Mouse (Mus musculus) liver, embryonic 14.5 days (tissue): ENCODE measurements around the gene Popdc2. TPM values are rescaled to one million over a fixed set of nuclear protein-coding genes. Genes with fewer than 3 reads are reported as not detected.

Source experiments
- ATAC-seq: fragments of 200-750 bp; cut with Nextera tagmentation; 2 replicates; pipeline ENCODE4 v1.8.0; 2017; ENCODE audit warnings: moderate number of reproducible peaks, mild to moderate bottlenecking, moderate library complexity; ENCODE audit not compliant: insufficient read depth
- DNase-seq, 3 experiments: peaks; one replicate each; pipeline ENCODE4 v3.0.0-alpha.2; 2012 to 2013; ENCODE audit warnings: low read depth in 3 of 3, low spot score in 3 of 3
- H3K27ac ChIP-seq: fragments of 300-500 bp; sonication (generic); 2 replicates; pipeline ENCODE4 v1.5.1; 2014; ENCODE audit warnings: moderate library complexity, mild to moderate bottlenecking, control low read depth, inconsistent platforms
- H3K27me3 ChIP-seq: fragments of 300-500 bp; sonication (generic); 2 replicates; pipeline ENCODE4 v1.6.1; 2014; ENCODE audit warnings: mild to moderate bottlenecking, low read length, moderate library complexity; ENCODE audit not compliant: control insufficient read depth, insufficient read depth
- H3K36me3 ChIP-seq: fragments of 300-500 bp; sonication (generic); replicated peaks from 2 replicates; pipeline ENCODE4 v1.6.1; 2014; ENCODE audit warnings: low read depth; ENCODE audit not compliant: control insufficient read depth, insufficient read depth
- H3K4me1 ChIP-seq, 2 experiments: fragments of 200-500 bp in 1 of 2; fragments of 300-500 bp in 1 of 2; sonication (generic) in 1 of 2; replicated peaks; 2 replicates each; pipeline ENCODE4 v1.6.1; 2012 to 2014; ENCODE audit warnings: antibody characterized with exemption in 1 of 2, inconsistent platforms in 1 of 2, low read length in 1 of 2; ENCODE audit not compliant: control insufficient read depth in 2 of 2, insufficient read depth in 2 of 2
- H3K4me2 ChIP-seq: fragments of 300-500 bp; sonication (generic); 2 replicates; pipeline ENCODE4 v1.6.1; 2014; ENCODE audit warnings: low read depth, mild to moderate bottlenecking, control low read depth, moderate library complexity
- H3K4me3 ChIP-seq, 2 experiments: fragments of 200-500 bp in 1 of 2; fragments of 300-500 bp in 1 of 2; sonication (generic) in 1 of 2; 2 replicates each; pipeline ENCODE4 v1.5.1; 2012 to 2014; ENCODE audit warnings: low read depth in 2 of 2, low read length in 2 of 2, mild to moderate bottlenecking in 2 of 2, control low read depth in 1 of 2, inconsistent platforms in 1 of 2, moderate library complexity in 1 of 2; ENCODE audit not compliant: insufficient read depth in 1 of 2
- H3K9ac ChIP-seq: fragments of 300-500 bp; sonication (generic); replicated peaks from 2 replicates; pipeline ENCODE4 v1.6.1; 2014; ENCODE audit warnings: mild to moderate bottlenecking, control low read depth, moderate library complexity
- H3K9me3 ChIP-seq: fragments of 300-500 bp; sonication (generic); 2 replicates; pipeline ENCODE4 v1.6.1; 2016; ENCODE audit warnings: low read length, mixed read lengths; ENCODE audit not compliant: control insufficient read depth
- CTCF ChIP-seq: IDR thresholded peaks from 2 replicates; pipeline ENCODE4 v1.5.1; 2016; ENCODE audit warnings: antibody characterized with exemption, low read depth, control low read depth
- EP300 ChIP-seq: IDR thresholded peaks from 2 replicates; pipeline ENCODE4 v1.6.1; 2016; ENCODE audit warnings: antibody characterized with exemption, low read depth
- WGBS: fragments of 180-500 bp; shearing (Covaris S2); extraction: QIAGEN DNeasy Blood & Tissue Kit; methylation state at CpG from one replicate; pipeline ENCODE4 v1.1.7; 2014; ENCODE audit not compliant: insufficient replicate concordance; 5-methylcytosine and 5-hydroxymethylcytosine counted together
- polyA plus RNA-seq, 2 experiments: library from polyadenylated mRNA; depleted of rRNA in 1 of 2; stranded (reverse) in 1 of 2; unstranded in 1 of 2; fragments of >200 nt; fragmentation: Nextera tagmentation in 1 of 2; extraction: Ambion mirVana in 1 of 2; gene quantifications; 2 replicates each; pipeline versions ENCODE4 v1.2.1 to v1.2.3; 2012 to 2014

Popdc2 gene
- polyA plus RNA-seq (2012; rRNA removed), result 23.2 and 28.6 TPM in 2 replicates
- 23.4 and 24.5 TPM in 2 replicates for polyA plus RNA-seq (2014; fragmentation: Nextera tagmentation; extraction: Ambion mirVana)

GRCm38 (mm10) chr16:38361933-38362332, at the start of gene Popdc2:
Gene Popdc2 (plus strand): TSS chr16:38362209.
- ATAC-seq (no peak), DNase-seq (no peak)
- Histone ChIP-seq H3K27me3 (no peaks in the 10 kb centered on the region), H3K9me3 (no peaks in the 10 kb centered on the region), H3K36me3 (no peaks in the 10 kb centered on the region), H3K27ac (no peak within 1 kb of the TSS), H3K4me1 (peaks cover 6 to 37% of the 10 kb centered on the region in 2 experiments; a peak in 3 of 4 replicates), H3K4me3 (no peak within 1 kb of the TSS), H3K9ac (no peak within 1 kb of the TSS), H3K4me2 (no peak within 1 kb of the TSS; the same call in 1 of the 2 replicates)
- 55% methylated on average over 10 of the region's 10 CpGs for WGBS
- TF ChIP-seq CTCF (no peak), EP300 (no peak)

GRCm38 (mm10) chr16:38318492-38318891, 43.5 kb upstream of the Popdc2 start:
- no peak overlapping the region for H3K4me3 ChIP-seq
- ATAC-seq (no peak), DNase-seq (no peak)
- H3K9me3 ChIP-seq, result no peaks in the 10 kb centered on the region
- H3K27ac ChIP-seq, result no peak overlapping the region
- 67% methylated on average over 9 of the region's 9 CpGs for WGBS
- no peaks in the 10 kb centered on the region for H3K4me1 ChIP-seq
- H3K27me3 ChIP-seq, result no peaks in the 10 kb centered on the region
- TF ChIP-seq EP300 (no peak), CTCF (no peak)
- no peaks in the 10 kb centered on the region for H3K36me3 ChIP-seq
- H3K4me2 ChIP-seq, result no peak overlapping the region
- H3K9ac ChIP-seq, result no peak overlapping the region

GRCm38 (mm10) chr16:38319087-38319486, 42.9 kb upstream of the Popdc2 start:
- TF ChIP-seq CTCF (no peak), EP300 (no peak)
- DNase-seq, result no peak
- ATAC-seq, result no peak
- H3K36me3 ChIP-seq, result no peaks in the 10 kb centered on the region
- H3K4me3 ChIP-seq, result no peak overlapping the region
- H3K27ac ChIP-seq, result no peak overlapping the region
- H3K9ac ChIP-seq, result no peak overlapping the region
- H3K4me1 ChIP-seq, result no peaks in the 10 kb centered on the region
- H3K27me3 ChIP-seq, result no peaks in the 10 kb centered on the region
- H3K9me3 ChIP-seq, result no peaks in the 10 kb centered on the region
- no peak overlapping the region for H3K4me2 ChIP-seq
- WGBS, result 77% methylated on average over 4 of the region's 4 CpGs

- TF ChIP-seq CTCF (peak; percentile 83), EP300 (no peak)
- no peaks in the 10 kb centered on the region for H3K4me1 ChIP-seq
- 29% methylated on average over 17 of the region's 17 CpGs for WGBS
- H3K4me3 ChIP-seq, result no peak overlapping the region
- H3K27me3 ChIP-seq, result no peaks in the 10 kb centered on the region
- no peaks in the 10 kb centered on the region for H3K36me3 ChIP-seq
- H3K9ac ChIP-seq, result no peak overlapping the region
- H3K4me2 ChIP-seq, result no peak overlapping the region
- ATAC-seq (no peak), DNase-seq (peak in 2 of 3 experiments; percentile 17 to 29)
- H3K27ac ChIP-seq, result no peak overlapping the region
- H3K9me3 ChIP-seq, result no peaks in the 10 kb centered on the region
These were observed 40.5 kb upstream of the Popdc2 start for GRCm38 (mm10) chr16:38321452-38321935.

- WGBS, result 77% methylated on average over 15 of the region's 15 CpGs
- no peak for TF ChIP-seq EP300
- TF ChIP-seq CTCF, result no peak
- Histone ChIP-seq H3K27me3 (no peaks in the 10 kb centered on the region), H3K4me1 (no peaks in the 10 kb centered on the region), H3K27ac (no peak overlapping the region), H3K9me3 (no peaks in the 10 kb centered on the region), H3K4me2 (no peak overlapping the region), H3K4me3 (no peak overlapping the region), H3K9ac (no peak overlapping the region), H3K36me3 (no peaks in the 10 kb centered on the region)
- ATAC-seq, result no peak
- DNase-seq, result no peak
These were observed 37.7 kb upstream of the Popdc2 start for GRCm38 (mm10) chr16:38324311-38324710.
